Mouse (Mus musculus) MEL (cell line): ENCODE results near the gene Erlec1.

Source experiments
- CHD2 ChIP-seq: IDR thresholded peaks from 2 replicates; pipeline ENCODE4 v1.6.1; 2011; ENCODE audit warnings: low read length, improper control_type of control experiment
- CTCF ChIP-seq, 3 experiments: IDR thresholded peaks in 2 of 3; conservative IDR thresholded peaks in 1 of 3; 2 replicates each; pipeline ENCODE4 v1.5.1; 2011 to 2012; ENCODE audit warnings: low read length in 3 of 3, low read depth in 2 of 3, mild to moderate bottlenecking in 2 of 3, improper control_type of control experiment in 1 of 3, inconsistent platforms in 1 of 3, mixed read lengths in 1 of 3, moderate library complexity in 1 of 3; ENCODE audit not compliant: control insufficient read depth in 1 of 3, insufficient read depth in 1 of 3, poor library complexity in 1 of 3, severe bottlenecking in 1 of 3
- E2F4 ChIP-seq: IDR thresholded peaks from 2 replicates; pipeline ENCODE4 v1.6.1; 2011; ENCODE audit warnings: low read depth, low read length, improper control_type of control experiment, borderline replicate concordance
- EP300 ChIP-seq, 2 experiments: IDR thresholded peaks; 2 replicates each; pipeline ENCODE4 v1.6.1; 2011; ENCODE audit warnings: improper control_type of control experiment in 2 of 2, low read length in 2 of 2, low read depth in 1 of 2, mild to moderate bottlenecking in 1 of 2
- KAT2A ChIP-seq: conservative IDR thresholded peaks from 2 replicates; pipeline ENCODE4 v1.6.1; 2012; ENCODE audit warnings: low read depth, low read length, improper control_type of control experiment, inconsistent platforms
- MAFK ChIP-seq: IDR thresholded peaks from 2 replicates; pipeline ENCODE4 v1.6.1; 2011; ENCODE audit warnings: low read depth, mild to moderate bottlenecking, low read length, improper control_type of control experiment, borderline replicate concordance
- NELFE ChIP-seq: IDR thresholded peaks from 2 replicates; pipeline ENCODE4 v1.6.1; 2011; ENCODE audit warnings: low read depth, low read length, improper control_type of control experiment
- POLR2A ChIP-seq, 2 experiments: IDR thresholded peaks; 2 replicates each; pipeline ENCODE4 v1.6.1; 2011 to 2012; ENCODE audit warnings: low read length in 2 of 2, mild to moderate bottlenecking in 2 of 2, control low read depth in 1 of 2, improper control_type of control experiment in 1 of 2, low read depth in 1 of 2, moderate library complexity in 1 of 2; ENCODE audit not compliant: control insufficient read depth in 1 of 2, insufficient read depth in 1 of 2, poor library complexity in 1 of 2
- RCOR1 ChIP-seq: IDR thresholded peaks from 2 replicates; pipeline ENCODE4 v1.6.1; 2012; ENCODE audit warnings: low read depth, mild to moderate bottlenecking, inconsistent platforms, low read length, improper control_type of control experiment
- SMC3 ChIP-seq: IDR thresholded peaks from 2 replicates; pipeline ENCODE4 v1.6.1; 2011; ENCODE audit warnings: low read depth, low read length, improper control_type of control experiment
- UBTF ChIP-seq: IDR thresholded peaks from 2 replicates; pipeline ENCODE4 v1.6.1; 2012; ENCODE audit warnings: low read depth, mild to moderate bottlenecking, inconsistent platforms, low read length, improper control_type of control experiment, moderate library complexity, borderline replicate concordance; ENCODE audit not compliant: insufficient read depth
- USF1 ChIP-seq: IDR thresholded peaks from 2 replicates; pipeline ENCODE4 v1.6.1; 2014; ENCODE audit warnings: low read depth, mild to moderate bottlenecking, inconsistent platforms, low read length, improper control_type of control experiment, moderate library complexity

GRCm38 (mm10) chr11:31000028-31000427, 45.9 kb upstream of the Erlec1 start:
- TF ChIP-seq CTCF (IDR thresholded peaks at IDR 0.05 in 2 of 3, conservative IDR thresholded peaks at IDR 0.05 in 1 of 3; ENCODE audit: control insufficient read depth in 1 of 3, insufficient read depth in 1 of 3, low read depth in 2 of 3, low read length in 3 of 3, poor library complexity in 1 of 3, severe bottlenecking in 1 of 3): no peak
- no peak for TF ChIP-seq RCOR1
- no peak for TF ChIP-seq E2F4
- TF ChIP-seq POLR2A (IDR thresholded peaks at IDR 0.05; ENCODE audit: control insufficient read depth in 1 of 2, insufficient read depth in 1 of 2, low read depth in 1 of 2, low read length in 2 of 2, poor library complexity in 1 of 2): no peak
- no peak for TF ChIP-seq CHD2
- TF ChIP-seq KAT2A: no peak
- no peak for TF ChIP-seq UBTF
- no peak for TF ChIP-seq SMC3
- no peak for TF ChIP-seq EP300 (IDR thresholded peaks at IDR 0.05; ENCODE audit: low read depth in 1 of 2, low read length in 2 of 2)
- TF ChIP-seq NELFE: no peak
- no peak; the same call in 1 of the 2 replicates for TF ChIP-seq USF1
- no peak for TF ChIP-seq MAFK
